Mouse (Mus musculus) adrenal gland, adult 10 weeks (tissue): ENCODE data around the gene Idh3b. TPM values are rescaled to one million over a fixed set of nuclear protein-coding genes. Genes with fewer than 3 reads are reported as not detected.

Experiments
- polyA plus RNA-seq: library from polyadenylated mRNA; stranded (reverse); fragments of 350-450 nt; fragmentation: Illumina TruSeq; extraction: RNeasy Lipid Tissue Mini Kit (QIAGEN cat#74804); gene quantifications from one replicate; pipeline ENCODE4 v1.2.3, GENCODE M21; 2014; ENCODE audit warnings: low read depth, low replicate concordance

Idh3b gene
- polyA plus RNA-seq: 131 TPM

DNA sequence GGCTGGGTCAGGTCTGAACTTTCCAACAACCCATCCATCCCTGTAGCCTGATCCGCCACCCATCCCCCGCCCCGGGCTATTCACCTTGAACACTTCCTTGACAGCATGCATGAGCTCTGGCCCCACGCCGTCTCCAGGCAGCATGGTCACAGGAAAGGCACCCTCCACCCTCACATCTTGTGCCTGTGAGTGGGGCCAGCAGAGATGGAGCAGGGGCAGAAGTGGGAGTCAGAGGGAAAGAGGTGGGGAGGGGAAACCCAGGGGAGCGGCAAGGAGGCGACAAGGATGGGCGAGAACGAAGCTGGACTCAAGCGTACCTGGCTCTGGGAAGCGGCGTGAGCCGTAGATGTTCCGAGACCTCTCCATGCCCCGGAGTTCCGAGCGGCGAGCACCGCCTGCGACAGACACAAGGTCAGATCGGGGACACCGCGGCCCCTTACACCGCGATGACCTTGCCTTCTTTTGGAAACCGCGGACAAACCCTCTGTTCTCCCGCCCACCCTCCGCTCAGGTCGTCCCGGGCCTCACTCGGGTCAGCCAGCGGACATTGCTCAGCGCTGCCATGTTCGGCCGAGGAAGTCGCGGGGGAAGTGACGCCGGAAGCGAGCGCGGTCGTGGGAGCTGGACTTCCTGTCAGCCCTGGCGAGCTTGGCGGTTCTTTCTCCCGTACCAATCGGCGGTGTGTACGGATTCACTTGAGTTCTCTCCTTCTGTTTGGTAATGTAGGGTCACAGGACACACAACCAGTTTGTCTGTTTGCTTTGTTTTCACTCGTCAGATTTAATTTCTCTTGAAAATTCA, at the start of gene Idh3b:
Gene Idh3b, minus strand, starts transcription at position 694 of the 801 bp plus-strand sequence.

DNA sequence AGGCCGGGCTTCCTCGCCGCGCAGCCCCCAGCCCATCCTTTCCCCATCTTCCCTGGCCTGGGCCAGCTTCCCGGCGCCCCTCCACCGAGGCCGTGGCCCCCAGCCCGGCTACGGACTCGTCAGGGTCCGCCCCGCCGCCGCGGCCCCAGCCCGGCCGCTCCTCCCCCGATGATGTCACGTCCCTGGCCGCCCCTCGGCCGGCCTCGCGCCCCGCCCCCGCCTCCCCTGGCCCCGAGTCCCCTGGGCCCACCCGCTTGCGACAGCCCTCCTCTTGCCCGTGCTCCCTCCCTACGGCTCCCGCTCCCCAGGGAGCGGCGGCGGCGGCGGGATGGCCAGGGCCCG, 10.6 kb upstream of the Idh3b start, which contains the start of gene Ebf4:
Gene Ebf4, plus strand, starts transcription at position 234 of the 342 bp plus-strand sequence.

GRCm38 (mm10) chr2:130274149-130274861, 10.0 kb downstream of the Idh3b start, which contains the start of gene Nop56:
Gene Nop56, plus strand, starts transcription at chr2:130274430.

Other genes starting within 250 kb of the Idh3b start
- not detected for gene Tgm6, start 172.1 kb downstream of the Idh3b start, polyA plus RNA-seq
- gene Snrpb, start 105.1 kb downstream of the Idh3b start, polyA plus RNA-seq: 15.5 TPM
- gene Tmc2, start 89.4 kb downstream of the Idh3b start, polyA plus RNA-seq: not detected
- gene Nop56, start 10.1 kb downstream of the Idh3b start, polyA plus RNA-seq: 87.1 TPM
- gene Ebf4, start 10.6 kb upstream of the Idh3b start, polyA plus RNA-seq: 0.52 TPM
- gene Cpxm1, start 113.0 kb upstream of the Idh3b start, polyA plus RNA-seq: 0.29 TPM
- gene Gm28372, start 120.7 kb upstream of the Idh3b start, polyA plus RNA-seq: not detected
- not detected for gene 1700020A23Rik, start 120.7 kb upstream of the Idh3b start, polyA plus RNA-seq
- not detected for gene Tmem239, start 121.9 kb upstream of the Idh3b start, polyA plus RNA-seq
- 23.9 TPM for gene Vps16, start 139.8 kb upstream of the Idh3b start, polyA plus RNA-seq
- gene Pced1a, start 140.2 kb upstream of the Idh3b start, polyA plus RNA-seq: 5.9 TPM
- gene Ptpra, start 165.7 kb upstream of the Idh3b start, polyA plus RNA-seq: 196 TPM